Mouse (Mus musculus) stomach, postnatal 0 days (tissue): ENCODE measurements around the gene Galntl6. TPM values are rescaled to one million over a fixed set of nuclear protein-coding genes. Genes with fewer than 3 reads are reported as not detected.
"Not testable (repeated sequence)": the region's sequence is repeated elsewhere in the genome, so short reads cannot be mapped to it uniquely, and the experiment has no call there.

Source experiments
- ATAC-seq: fragments of 200-750 bp; cut with Nextera tagmentation; 2 replicates; pipeline ENCODE4 v1.8.0; 2017; ENCODE audit not compliant: low FRiP score, low TSS enrichment
- DNase-seq: peaks from one replicate; pipeline ENCODE4 v3.0.0-alpha.2; 2016; ENCODE audit warnings: low spot score
- H3K27ac ChIP-seq: fragments of 300-500 bp; sonication (generic); replicated peaks from 2 replicates; pipeline ENCODE4 v1.5.1; 2014; ENCODE audit warnings: mild to moderate bottlenecking, control low read depth
- H3K27me3 ChIP-seq: fragments of 300-500 bp; sonication (generic); 2 replicates; pipeline ENCODE4 v1.6.1; 2014; ENCODE audit warnings: low read length; ENCODE audit not compliant: control insufficient read depth, insufficient read depth
- H3K36me3 ChIP-seq: fragments of 300-500 bp; sonication (generic); 2 replicates; pipeline ENCODE4 v1.6.1; 2014; ENCODE audit warnings: low read length, mixed read lengths; ENCODE audit not compliant: control insufficient read depth, insufficient read depth
- H3K4me1 ChIP-seq: fragments of 300-500 bp; sonication (generic); replicated peaks from 2 replicates; pipeline ENCODE4 v1.6.1; 2014; ENCODE audit warnings: antibody characterized with exemption; ENCODE audit not compliant: control insufficient read depth, insufficient read depth
- H3K4me2 ChIP-seq: fragments of 300-500 bp; sonication (generic); replicated peaks from 2 replicates; pipeline ENCODE4 v1.6.1; 2014; ENCODE audit warnings: low read depth, mild to moderate bottlenecking, control low read depth, moderate library complexity
- H3K4me3 ChIP-seq: fragments of 300-500 bp; sonication (generic); 2 replicates; pipeline ENCODE4 v1.5.1; 2014; ENCODE audit warnings: low read depth, low read length, control low read depth
- H3K9ac ChIP-seq: fragments of 300-500 bp; sonication (generic); 2 replicates; pipeline ENCODE4 v1.6.1; 2014; ENCODE audit warnings: mild to moderate bottlenecking, low read length, control low read depth, mixed read lengths
- H3K9me3 ChIP-seq: fragments of 300-500 bp; sonication (generic); 2 replicates; pipeline ENCODE4 v1.6.1; 2016; ENCODE audit warnings: low read length; ENCODE audit not compliant: control insufficient read depth
- CTCF ChIP-seq: IDR thresholded peaks from 2 replicates; pipeline ENCODE4 v1.5.1; 2016; ENCODE audit warnings: antibody characterized with exemption, low read depth, mild to moderate bottlenecking, moderate library complexity
- EP300 ChIP-seq: optimal IDR thresholded peaks from 2 replicates; pipeline ENCODE3; 2016; ENCODE audit warnings: antibody characterized with exemption
- WGBS: fragments of 180-500 bp; shearing (Covaris S2); extraction: QIAGEN DNeasy Blood & Tissue Kit; methylation state at CpG from one replicate; pipeline ENCODE4 v1.1.7; 2014; 5-methylcytosine and 5-hydroxymethylcytosine counted together
- polyA plus RNA-seq: library from polyadenylated mRNA; unstranded; fragments of >200 nt; fragmentation: Nextera tagmentation; extraction: Ambion mirVana; gene quantifications from 2 replicates; pipeline ENCODE4 v1.2.1, GENCODE M21; 2015

Galntl6 gene
- polyA plus RNA-seq, 1 experiment from 2014 or later, result 3.8 TPM

GRCm38 (mm10) chr8:57766471-57767065 lies 1145.9 kb downstream of the Galntl6 start:
- no peak overlapping the region for H3K9ac ChIP-seq
- 47% methylated on average over 10 of the region's 10 CpGs for WGBS
- no peaks in the 10 kb centered on the region for H3K4me1 ChIP-seq
- H3K27ac ChIP-seq, result peak overlapping the region; percentile 63; the same call in 1 of the 2 replicates
- no peaks in the 10 kb centered on the region for H3K27me3 ChIP-seq
- H3K36me3 ChIP-seq, result no peaks in the 10 kb centered on the region
- H3K9me3 ChIP-seq, result no peaks in the 10 kb centered on the region
- H3K4me2 ChIP-seq, result no peak overlapping the region; the same call in 1 of the 2 replicates
- TF ChIP-seq EP300, result no peak
- no peak for TF ChIP-seq CTCF
- no peak overlapping the region for H3K4me3 ChIP-seq
- ATAC-seq (peak; percentile 45; the same call in 1 of the 2 replicates), DNase-seq (no peak)

DNA sequence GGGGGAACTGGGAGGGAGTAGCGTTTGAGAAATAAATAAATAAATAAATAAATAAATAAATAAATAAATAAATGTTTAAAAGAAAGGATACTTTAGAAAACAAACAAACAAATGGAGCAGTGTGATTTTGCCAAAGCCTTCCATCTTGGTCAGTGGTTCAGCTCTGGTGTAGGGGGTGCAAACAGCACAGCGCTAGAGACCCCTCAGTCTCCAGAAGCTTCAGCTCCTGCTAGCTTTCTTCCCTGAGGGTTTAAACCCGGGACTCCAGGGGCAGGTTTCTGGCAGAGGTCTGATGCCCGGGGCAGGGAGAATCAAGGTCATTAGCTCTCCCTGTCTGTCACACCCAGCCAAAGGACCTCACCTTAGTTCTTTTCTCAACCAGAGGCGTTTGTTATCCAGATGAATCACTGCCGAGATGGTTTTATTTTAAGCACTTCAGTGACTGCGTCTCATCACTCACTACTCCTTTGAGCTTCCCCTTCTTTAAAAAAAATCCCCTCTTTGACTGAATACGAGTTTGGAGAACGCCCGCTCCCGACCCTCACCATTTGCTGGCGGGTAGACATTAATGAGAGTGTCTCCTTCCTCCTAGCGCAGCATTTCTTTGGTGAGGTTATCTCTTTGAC lies 1146.6 kb downstream of the Galntl6 start:
- H3K4me1 ChIP-seq, result no peaks in the 10 kb centered on the region
- no peaks in the 10 kb centered on the region for H3K36me3 ChIP-seq
- TF ChIP-seq EP300 (no peak), CTCF (no peak)
- H3K9ac ChIP-seq, result no peak overlapping the region
- H3K9me3 ChIP-seq, result no peaks in the 10 kb centered on the region
- WGBS, result 18% methylated on average over 13 of the region's 13 CpGs
- ATAC-seq (peak; percentile 39; the same call in 1 of the 2 replicates), DNase-seq (no peak)
- H3K27me3 ChIP-seq, result no peaks in the 10 kb centered on the region
- H3K27ac ChIP-seq, result no peak overlapping the region
- H3K4me3 ChIP-seq, result no peak overlapping the region
- H3K4me2 ChIP-seq, result peak overlapping the region; percentile 23; the same call in 1 of the 2 replicates

DNA sequence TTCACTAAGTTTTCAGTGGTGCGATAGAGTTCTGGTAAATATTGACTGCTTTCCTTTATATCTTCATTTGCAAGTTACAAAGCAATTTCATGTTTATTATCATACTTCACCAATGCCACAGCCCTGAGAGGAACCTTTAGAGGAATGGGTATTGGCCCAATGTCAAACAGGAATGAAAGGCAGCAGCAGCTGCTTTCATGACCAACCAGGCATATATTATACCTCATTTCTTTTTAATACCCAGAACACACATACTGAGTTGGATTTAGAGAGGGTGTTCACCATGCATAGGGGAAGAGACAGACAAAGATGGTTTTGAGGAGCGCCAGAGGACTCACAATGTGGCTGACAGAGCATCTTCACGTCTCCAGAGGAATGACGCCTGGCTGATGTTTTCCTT lies 1147.2 kb downstream of the Galntl6 start:
- no peak overlapping the region for H3K9ac ChIP-seq
- WGBS, result 91% methylated on average over 4 of the region's 4 CpGs
- no peak for TF ChIP-seq EP300
- no peak for TF ChIP-seq CTCF
- H3K27ac ChIP-seq, result no peak overlapping the region
- H3K4me3 ChIP-seq, result no peak overlapping the region
- no peaks in the 10 kb centered on the region for H3K36me3 ChIP-seq
- H3K9me3 ChIP-seq, result no peaks in the 10 kb centered on the region
- DNase-seq (no peak), ATAC-seq (no peak)
- no peak overlapping the region for H3K4me2 ChIP-seq
- H3K4me1 ChIP-seq, result no peaks in the 10 kb centered on the region
- no peaks in the 10 kb centered on the region for H3K27me3 ChIP-seq

DNA sequence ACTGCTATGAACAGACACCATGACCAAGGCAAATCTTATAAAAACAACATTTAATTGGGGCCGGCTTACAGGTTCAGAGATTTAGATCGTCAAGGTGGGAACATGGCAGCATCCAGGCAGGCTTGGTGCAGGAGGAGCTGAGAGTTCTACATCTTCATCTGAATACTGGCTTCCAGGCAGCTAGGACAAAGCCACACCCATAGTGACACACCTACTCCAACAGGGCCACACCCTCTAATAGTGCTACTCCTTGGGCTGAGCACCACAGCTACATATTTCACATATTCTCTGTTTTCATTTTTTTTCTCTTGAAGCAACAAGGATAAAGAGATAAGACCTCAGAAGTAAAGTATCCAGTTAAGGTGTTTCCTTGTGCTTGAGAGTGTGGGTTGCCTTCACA lies 1149.8 kb downstream of the Galntl6 start:
- H3K4me1 ChIP-seq, DNase-seq, H3K9ac ChIP-seq, H3K4me3 ChIP-seq, H3K36me3 ChIP-seq, H3K9me3 ChIP-seq, H3K27ac ChIP-seq, H3K4me2 ChIP-seq, H3K27me3 ChIP-seq: not testable (repeated sequence)
- ATAC-seq, result 0 out of 2 replicates have a peak, but pooled peaks have one; percentile 66
- 76% methylated on average over 2 of the region's 2 CpGs for WGBS

GRCm38 (mm10) chr8:57760921-57761320 lies 1151.5 kb downstream of the Galntl6 start:
- no peak overlapping the region for H3K9ac ChIP-seq
- H3K36me3 ChIP-seq, result no peaks in the 10 kb centered on the region
- H3K4me3 ChIP-seq, result no peak overlapping the region
- no peaks in the 10 kb centered on the region for H3K27me3 ChIP-seq
- DNase-seq (no peak), ATAC-seq (no peak)
- H3K9me3 ChIP-seq, result no peaks in the 10 kb centered on the region
- TF ChIP-seq CTCF, result no peak
- TF ChIP-seq EP300, result no peak
- H3K27ac ChIP-seq, result no peak overlapping the region
- no peak overlapping the region for H3K4me2 ChIP-seq
- 73% methylated on average over 1 of the region's 1 CpGs for WGBS
- H3K4me1 ChIP-seq, result no peaks in the 10 kb centered on the region

GRCm38 (mm10) chr8:57758857-57759256 lies 1153.6 kb downstream of the Galntl6 start:
- H3K4me3 ChIP-seq, result no peak overlapping the region
- no peaks in the 10 kb centered on the region for H3K4me1 ChIP-seq
- no peak overlapping the region for H3K4me2 ChIP-seq
- ATAC-seq (no peak), DNase-seq (no peak)
- H3K9me3 ChIP-seq, result no peaks in the 10 kb centered on the region
- H3K9ac ChIP-seq, result no peak overlapping the region
- no peaks in the 10 kb centered on the region for H3K27me3 ChIP-seq
- H3K27ac ChIP-seq, result no peak overlapping the region
- no peak for TF ChIP-seq EP300
- no peak for TF ChIP-seq CTCF
- H3K36me3 ChIP-seq, result no peaks in the 10 kb centered on the region
